Mouse (Mus musculus) R1 (cell line): ENCODE results near the gene Sfi1.
"Not testable (repeated sequence)": the region's sequence is repeated elsewhere in the genome, so short reads cannot be mapped to it uniquely, and the experiment has no call there.

Experiments
- DNase-seq: peaks from one replicate; pipeline ENCODE4 v3.0.0-alpha.2; 2018; ENCODE audit warnings: low read depth, low spot score

The Sfi1 gene

GRCm38 (mm10) chr11:3173425-3174318, 19.6 kb downstream of the Sfi1 start:
- DNase-seq, result peak; percentile 58

DNA sequence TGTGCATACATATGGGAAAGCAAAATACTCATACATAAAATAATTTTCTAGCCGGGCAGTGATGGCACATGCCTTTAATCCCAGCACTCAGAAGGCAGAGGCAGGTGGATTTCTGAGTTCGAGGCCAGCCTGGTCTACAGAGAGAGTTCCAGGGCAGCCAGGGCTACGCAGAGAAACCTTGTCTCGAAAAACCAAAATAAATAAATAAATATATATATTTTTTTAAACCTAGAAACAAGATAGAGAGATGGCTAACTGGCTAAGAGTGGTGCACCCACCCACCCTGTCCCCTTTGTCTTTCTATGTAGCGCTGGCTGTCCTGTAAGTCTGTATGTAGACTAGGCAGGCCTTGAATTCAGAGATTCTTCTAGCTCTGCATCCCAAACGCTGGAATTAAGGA, 20.7 kb downstream of the Sfi1 start:
- not testable (repeated sequence) for DNase-seq

GRCm38 (mm10) chr11:3171931-3172330, 21.3 kb downstream of the Sfi1 start:
- DNase-seq, result not testable (repeated sequence)

DNA sequence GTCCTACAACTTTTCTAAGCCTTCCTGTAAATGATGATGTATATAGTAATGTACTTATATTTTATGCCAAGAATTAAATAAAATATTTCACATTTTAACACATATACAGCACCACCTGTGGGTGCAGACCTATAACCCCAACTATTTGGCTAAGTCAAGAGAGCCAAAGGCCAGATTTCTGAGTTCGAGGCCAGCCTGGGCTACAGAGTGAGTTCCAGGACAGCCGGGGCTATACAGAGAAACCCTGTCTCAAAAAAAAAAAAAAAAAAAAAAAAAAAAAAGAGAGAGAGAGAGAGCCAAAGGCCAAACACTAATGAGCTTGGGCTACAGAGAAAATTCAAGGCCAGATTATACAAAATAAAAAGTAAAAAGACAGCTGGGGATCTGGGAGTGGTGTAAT, 24.2 kb downstream of the Sfi1 start:
- DNase-seq, result not testable (repeated sequence)

DNA sequence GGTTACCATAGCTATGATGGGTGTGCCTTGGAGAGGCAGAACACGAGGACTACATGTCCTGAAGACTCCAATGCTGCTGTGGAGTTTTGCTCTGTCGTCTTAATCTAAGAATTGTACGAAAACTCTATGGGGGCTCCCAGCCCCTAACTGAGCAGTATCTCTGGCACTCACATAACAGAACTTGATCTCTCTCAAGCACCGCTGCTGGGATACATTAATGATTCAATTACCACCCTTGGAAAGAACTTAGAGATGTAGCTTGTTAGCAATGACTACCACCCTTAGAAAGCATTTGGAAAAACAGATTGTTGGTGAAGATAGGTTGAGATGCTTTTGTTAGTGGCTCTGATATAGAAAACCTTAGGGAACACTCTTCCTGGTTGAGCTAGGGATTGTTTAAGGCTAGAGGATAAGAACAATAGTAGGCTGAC, 25.7 kb downstream of the Sfi1 start:
- DNase-seq, result peak; percentile 39

- not testable (repeated sequence) for DNase-seq
Observed at GRCm38 (mm10) chr11:3167129-3167528, 26.1 kb downstream of the Sfi1 start.

DNA sequence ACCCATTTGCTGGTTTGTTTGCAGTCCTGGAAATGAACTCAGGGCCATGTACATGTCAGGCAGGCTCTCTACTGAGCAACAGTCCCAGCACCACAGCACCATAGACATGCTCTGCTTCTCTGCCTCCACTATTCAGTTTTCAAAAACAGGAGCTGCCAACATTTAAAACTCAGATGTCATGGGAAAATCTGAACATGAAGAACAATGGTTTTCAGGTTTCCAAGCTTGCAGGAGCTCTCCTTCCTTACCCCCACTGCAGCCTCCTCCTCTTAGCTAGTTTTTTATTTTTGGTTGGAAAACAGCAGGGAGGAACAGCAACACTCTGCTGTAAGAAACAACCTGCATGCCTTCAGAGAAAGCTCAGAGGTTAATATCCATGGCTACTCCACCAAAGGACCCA, 26.9 kb downstream of the Sfi1 start:
- DNase-seq, result not testable (repeated sequence)

DNA sequence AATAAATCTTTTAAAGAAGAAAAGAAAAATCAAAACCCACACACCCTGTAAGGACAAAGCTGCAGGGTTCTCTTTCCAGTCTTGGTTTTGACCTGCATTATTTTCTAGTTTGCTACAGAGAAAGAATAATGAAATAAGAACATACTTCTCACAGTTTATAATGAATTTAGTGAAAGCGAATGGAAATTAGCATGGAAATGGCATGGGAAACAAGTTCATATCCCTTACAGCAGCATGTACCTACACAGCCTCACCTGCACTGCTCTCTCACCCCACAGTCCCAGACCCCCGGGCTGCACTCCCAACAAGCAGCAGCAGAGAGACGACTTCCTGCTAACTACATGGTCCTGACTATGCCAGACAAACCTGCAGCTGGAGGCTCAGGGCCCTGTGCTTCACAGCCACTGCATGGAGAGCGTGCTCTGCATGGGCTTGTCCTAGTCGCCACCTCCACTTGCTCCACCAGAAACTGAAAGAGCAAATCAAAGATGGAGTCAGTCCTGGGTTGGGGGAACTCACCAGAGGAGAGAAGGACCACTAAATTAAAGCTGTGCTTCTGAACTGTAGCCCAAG, 28.0 kb downstream of the Sfi1 start:
- peak; percentile 46 for DNase-seq

- DNase-seq, result not testable (repeated sequence)
Observed at GRCm38 (mm10) chr11:3163661-3164060, 29.6 kb downstream of the Sfi1 start.

DNA sequence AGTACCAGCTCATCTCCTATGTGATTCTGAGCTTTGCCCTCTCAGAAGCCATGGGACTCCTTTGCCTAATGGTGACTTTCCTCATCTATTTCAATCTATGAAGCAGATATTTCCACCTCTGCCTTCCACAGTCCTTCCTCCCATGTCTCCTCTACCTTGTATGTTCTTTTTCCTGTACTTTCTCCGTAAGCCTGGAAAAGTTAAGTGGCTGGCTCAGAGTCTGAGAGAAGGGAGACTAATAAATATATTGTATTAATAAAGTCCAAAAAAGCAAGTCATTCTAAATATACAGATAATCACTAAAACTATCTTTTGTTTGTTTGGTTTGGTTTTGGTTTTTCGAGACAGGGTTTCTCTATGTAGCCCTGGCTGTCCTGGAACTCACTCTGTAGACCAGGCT, 30.1 kb downstream of the Sfi1 start:
- DNase-seq, result not testable (repeated sequence)

DNA sequence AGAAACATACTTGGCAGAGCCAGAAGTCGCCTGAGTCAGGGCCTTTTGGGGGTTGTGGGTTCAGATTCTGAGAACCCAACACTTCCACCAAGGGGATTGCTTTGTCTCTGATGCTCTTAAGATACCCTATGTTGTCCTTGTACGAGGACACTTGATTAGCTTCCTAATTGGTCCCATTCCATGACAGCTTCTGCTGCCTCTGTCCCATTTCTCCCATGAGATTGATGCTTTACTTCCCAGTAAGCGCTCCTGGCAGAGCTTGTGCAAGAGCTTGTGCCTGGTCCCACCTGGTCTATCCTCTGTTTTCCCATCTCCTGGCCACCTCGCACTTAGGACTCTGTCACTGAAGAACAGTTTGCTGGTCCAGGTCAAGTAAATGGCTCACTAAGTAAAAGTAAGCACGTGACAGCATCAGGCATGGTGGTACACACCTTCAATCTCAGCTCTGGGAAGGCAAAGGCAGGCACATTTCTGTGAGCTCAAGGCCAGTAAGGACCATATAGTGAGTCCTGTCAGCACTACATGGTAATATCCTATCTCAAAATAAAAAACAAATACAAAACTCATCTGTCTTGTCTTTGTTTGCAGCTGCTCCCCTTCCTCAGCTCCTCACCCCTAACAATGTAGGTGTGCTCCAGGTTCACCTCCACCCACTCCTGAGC, 30.9 kb downstream of the Sfi1 start:
- not testable (repeated sequence) for DNase-seq

DNA sequence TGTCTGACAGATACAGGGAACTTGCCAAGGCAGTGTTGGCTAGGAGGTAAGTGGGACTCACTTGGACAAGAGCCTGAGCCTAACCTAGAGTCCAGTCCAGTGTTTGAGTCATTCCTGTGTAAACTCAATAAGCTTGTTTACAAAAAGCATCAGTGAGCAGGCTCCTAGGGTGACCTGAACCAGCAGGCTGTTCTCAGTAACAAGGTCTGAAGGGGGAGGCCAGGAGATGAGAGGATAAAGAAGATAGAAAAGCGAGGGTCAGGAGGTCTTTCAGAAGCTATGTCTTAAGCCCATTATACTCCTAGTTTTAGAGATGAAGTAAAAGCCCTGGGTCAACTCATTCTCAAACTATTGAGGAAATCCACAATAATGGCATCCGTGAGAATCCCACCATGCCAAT, 31.9 kb downstream of the Sfi1 start:
- not testable (repeated sequence) for DNase-seq

GRCm38 (mm10) chr11:3158800-3159199, 34.5 kb downstream of the Sfi1 start:
- not testable (repeated sequence) for DNase-seq

DNA sequence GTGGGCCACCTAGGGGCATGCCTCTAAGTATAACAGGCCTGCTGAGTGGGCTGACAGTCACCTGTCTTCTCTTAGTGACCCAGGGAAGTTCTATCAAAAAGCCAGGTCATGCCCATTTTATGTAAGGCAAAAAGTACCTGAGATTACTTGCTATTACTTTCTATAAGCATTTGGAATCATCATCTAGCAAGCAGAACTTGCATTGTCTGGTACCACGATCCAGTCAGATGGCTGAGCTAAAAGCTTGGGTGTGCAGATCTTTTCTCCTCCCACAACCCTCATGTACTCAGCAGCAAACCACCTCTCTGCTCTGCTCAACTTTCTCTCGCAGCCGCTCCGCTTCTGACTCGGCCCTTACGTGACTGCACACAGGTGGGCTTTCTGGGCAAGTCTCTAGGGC, 35.3 kb downstream of the Sfi1 start:
- DNase-seq, result peak; percentile 44

- not testable (repeated sequence) for DNase-seq
Observed at GRCm38 (mm10) chr11:3156991-3157390, 36.3 kb downstream of the Sfi1 start.

DNA sequence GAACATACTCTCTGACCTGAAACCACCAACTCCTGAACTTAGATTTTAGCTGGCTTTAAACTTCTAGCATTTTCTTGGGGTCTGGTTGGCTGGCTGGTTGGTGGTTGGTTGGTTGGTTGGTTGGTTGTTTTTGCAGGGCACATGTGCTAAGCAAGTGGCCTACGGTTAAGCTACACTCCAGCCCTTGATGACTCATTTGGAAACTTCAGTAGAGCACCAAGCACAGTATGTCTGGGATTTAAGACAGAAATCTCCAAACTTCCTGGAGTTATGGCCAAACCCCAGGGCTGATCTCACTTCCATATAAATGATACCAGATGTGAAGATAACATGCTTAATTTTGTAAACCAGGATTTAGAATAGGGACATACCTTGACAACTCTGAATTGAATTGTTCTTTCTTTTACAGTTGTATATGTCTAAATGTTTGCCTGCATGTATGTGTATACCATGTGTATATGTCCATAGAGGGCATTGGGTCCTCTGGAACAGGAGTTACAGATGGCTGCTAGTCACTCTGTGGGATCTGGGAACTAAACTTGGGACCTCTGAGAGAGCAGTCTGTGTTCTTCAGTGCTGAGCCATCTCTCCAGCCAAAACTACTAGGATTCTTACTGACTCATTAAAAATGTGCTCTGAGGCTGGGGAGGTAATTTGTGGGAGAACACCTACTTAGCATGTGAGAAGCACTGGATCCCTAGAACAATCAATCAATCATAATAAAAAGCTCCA, 39.4 kb downstream of the Sfi1 start:
- DNase-seq, result peak; percentile 65

DNA sequence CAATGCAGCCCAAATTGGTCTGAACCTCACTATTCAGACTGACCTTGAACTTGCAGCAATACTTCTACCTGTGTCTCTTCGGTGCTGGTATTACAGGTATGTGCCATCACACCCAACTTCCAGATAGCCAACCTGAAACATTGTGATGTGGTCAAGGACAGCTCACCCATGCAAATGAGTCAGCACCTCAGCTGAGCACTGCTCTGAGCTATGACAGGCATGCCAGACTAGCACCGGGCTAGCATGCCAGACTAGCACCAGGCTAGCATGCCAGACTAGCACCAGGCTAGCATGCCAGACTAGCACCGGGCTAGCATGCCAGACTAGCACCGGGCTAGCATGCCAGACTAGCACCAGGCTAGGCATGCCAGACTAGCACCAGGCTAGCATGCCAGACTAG, 41.9 kb downstream of the Sfi1 start:
- DNase-seq, result not testable (repeated sequence)

- not testable (repeated sequence) for DNase-seq
Observed at GRCm38 (mm10) chr11:3150677-3151003, 42.6 kb downstream of the Sfi1 start.

GRCm38 (mm10) chr11:3150003-3150676, 43.1 kb downstream of the Sfi1 start:
- not testable (repeated sequence) for DNase-seq

- not testable (repeated sequence) for DNase-seq
Observed at GRCm38 (mm10) chr11:3149471-3149870, 43.8 kb downstream of the Sfi1 start.

DNA sequence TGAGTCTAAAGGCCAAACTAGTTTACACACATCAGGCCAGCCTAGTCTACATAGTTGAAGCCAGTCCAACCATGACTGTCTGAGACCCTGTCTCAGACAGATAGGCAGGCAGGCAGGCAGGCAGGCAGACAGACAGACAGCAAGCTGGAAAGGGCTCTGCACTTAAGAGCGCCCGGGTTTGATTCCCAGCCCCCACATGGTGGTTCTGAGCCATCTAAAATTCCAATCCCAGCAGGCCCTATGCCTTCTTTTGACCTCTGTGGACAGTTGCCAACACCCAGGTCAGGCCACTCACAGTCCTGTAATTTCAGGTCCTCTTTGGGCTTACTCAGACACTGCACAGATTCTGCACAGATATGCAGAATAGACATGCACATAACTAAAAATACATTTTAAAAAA, 46.5 kb downstream of the Sfi1 start:
- DNase-seq, result not testable (repeated sequence)
